Mouse (Mus musculus) 3134 (cell line): Measurements from ENCODE around the gene Fgfbp1.

Experiments
- DNase-seq: peaks from one replicate; pipeline ENCODE4 v3.0.0-alpha.2; 2011; ENCODE audit warnings: low spot score; ENCODE audit not compliant: insufficient read length; ENCODE audit errors: extremely low read depth

The Fgfbp1 gene

GRCm38 (mm10) chr5:43933269-43933668, 48.3 kb downstream of the Fgfbp1 start:
- no peak for DNase-seq
